Mouse (Mus musculus) limb, embryonic 15.5 days (tissue): ENCODE results near the gene Crtac1. TPM values are rescaled to one million over a fixed set of nuclear protein-coding genes. Genes with fewer than 3 reads are reported as not detected.
A peak's percentile ranks its signal among the peaks of the same experiment; 100 is the strongest.

Source experiments
- ATAC-seq: fragments of 200-750 bp; cut with Nextera tagmentation; 2 replicates; pipeline ENCODE4 v1.8.0; 2017; ENCODE audit warnings: low read depth, moderate TSS enrichment; ENCODE audit not compliant: insufficient number of reproducible peaks, low FRiP score, low TSS enrichment
- H3K27ac ChIP-seq: fragments of 300-500 bp; sonication (generic); 2 replicates; pipeline ENCODE4 v1.5.1; 2015; ENCODE audit warnings: moderate library complexity, mild to moderate bottlenecking, inconsistent platforms
- H3K27me3 ChIP-seq: fragments of 300-500 bp; sonication (generic); 2 replicates; pipeline ENCODE4 v1.6.1; 2015; ENCODE audit warnings: inconsistent platforms
- H3K36me3 ChIP-seq: fragments of 300-500 bp; sonication (generic); 2 replicates; pipeline ENCODE4 v1.6.1; 2015; ENCODE audit warnings: inconsistent platforms
- H3K4me1 ChIP-seq: fragments of 300-500 bp; sonication (generic); 2 replicates; pipeline ENCODE4 v1.6.1; 2015; ENCODE audit warnings: inconsistent platforms
- H3K4me2 ChIP-seq: fragments of 300-500 bp; sonication (generic); 2 replicates; pipeline ENCODE4 v1.6.1; 2015; ENCODE audit warnings: mild to moderate bottlenecking, inconsistent platforms
- H3K4me3 ChIP-seq: fragments of 300-500 bp; sonication (generic); 2 replicates; pipeline ENCODE4 v1.5.1; 2015; ENCODE audit warnings: mild to moderate bottlenecking, inconsistent platforms
- H3K9ac ChIP-seq: fragments of 300-500 bp; sonication (generic); 2 replicates; pipeline ENCODE4 v1.6.1; 2015; ENCODE audit warnings: inconsistent platforms
- H3K9me3 ChIP-seq: fragments of 300-500 bp; sonication (generic); 2 replicates; pipeline ENCODE4 v1.6.1; 2016; ENCODE audit warnings: inconsistent platforms
- WGBS: fragments of 180-500 bp; shearing (Covaris S2); methylation state at CpG from one replicate; pipeline ENCODE4 v1.1.7; 2015; 5-methylcytosine and 5-hydroxymethylcytosine counted together
- polyA plus RNA-seq: library from polyadenylated mRNA; unstranded; fragments of >200 nt; fragmentation: Nextera tagmentation; extraction: Ambion mirVana; gene quantifications from 2 replicates; pipeline ENCODE4 v1.2.1, GENCODE M21; 2015

Crtac1 gene
- polyA plus RNA-seq, 1 experiment from 2014 or later: 3.5 TPM

DNA sequence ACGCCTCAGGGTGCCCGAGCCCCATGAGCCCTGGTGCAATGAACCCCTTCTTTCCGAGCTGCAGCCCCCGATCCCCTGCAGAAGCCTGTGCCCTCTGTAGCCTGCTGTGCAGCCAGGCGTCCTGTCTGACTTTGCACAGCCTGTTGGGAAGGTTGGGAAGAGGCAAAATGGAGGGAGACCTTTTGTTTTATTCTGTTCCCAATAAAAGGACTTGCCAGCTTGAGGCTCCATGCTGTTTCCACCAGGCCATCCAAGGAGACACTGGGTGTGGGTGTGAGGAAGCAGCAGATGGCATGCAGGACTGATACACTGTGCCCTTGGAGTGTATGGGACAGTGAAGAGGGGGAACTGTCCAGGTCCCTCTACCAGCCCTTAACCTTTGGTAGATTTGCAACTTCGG, 161.5 kb downstream of the Crtac1 start:
- WGBS: 55% methylated on average over 6 of the region's 6 CpGs
- Histone ChIP-seq H3K4me3 (no peak overlapping the region), H3K9me3 (no peaks in the 10 kb centered on the region), H3K36me3 (no peaks in the 10 kb centered on the region), H3K27me3 (peaks cover 27% of the 10 kb centered on the region), H3K9ac (no peak overlapping the region), H3K4me2 (no peak overlapping the region), H3K27ac (no peak overlapping the region), H3K4me1 (peaks cover 5% of the 10 kb centered on the region)
- ATAC-seq: no peak

DNA sequence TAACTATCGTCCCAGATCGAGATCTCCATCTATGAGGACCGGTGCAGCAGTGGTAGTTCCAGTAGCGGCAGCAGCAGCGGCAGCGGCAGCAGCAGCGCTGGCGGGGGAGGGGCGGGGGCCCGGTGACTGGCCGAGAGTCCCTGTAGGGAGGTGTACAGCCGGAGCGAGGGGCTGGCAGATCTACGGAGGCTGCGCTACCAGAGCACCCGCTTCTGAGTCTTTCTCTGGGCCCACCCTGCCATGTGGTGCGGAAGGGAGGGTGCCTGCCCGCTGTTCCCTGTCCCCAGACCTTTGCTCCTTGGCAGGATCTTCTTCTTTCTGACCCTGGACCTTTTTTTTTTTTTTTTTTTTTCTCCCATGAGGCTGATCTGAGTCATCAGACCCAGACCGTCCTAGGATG, 163.2 kb downstream of the Crtac1 start:
- H3K27ac ChIP-seq: no peak overlapping the region
- H3K9ac ChIP-seq: no peak overlapping the region
- no peaks in the 10 kb centered on the region for H3K36me3 ChIP-seq
- H3K4me3 ChIP-seq: no peak overlapping the region
- no peak for ATAC-seq
- peaks cover 5% of the 10 kb centered on the region for H3K4me1 ChIP-seq
- H3K9me3 ChIP-seq: no peaks in the 10 kb centered on the region
- WGBS: under 1% methylated on average over 19 of the region's 19 CpGs
- H3K27me3 ChIP-seq: peaks cover 27% of the 10 kb centered on the region
- peak overlapping the region; percentile 34 for H3K4me2 ChIP-seq

- Histone ChIP-seq H3K9me3 (no peaks in the 10 kb centered on the region), H3K4me2 (no peak overlapping the region), H3K4me1 (peaks cover 5% of the 10 kb centered on the region), H3K27me3 (peaks cover 4% of the 10 kb centered on the region; the same call in 1 of the 2 replicates), H3K4me3 (no peak overlapping the region), H3K27ac (no peak overlapping the region), H3K36me3 (no peaks in the 10 kb centered on the region), H3K9ac (no peak overlapping the region)
- no peak for ATAC-seq
- 37% methylated on average over 3 of the region's 3 CpGs for WGBS
These were observed 168.1 kb downstream of the Crtac1 start for GRCm38 (mm10) chr19:42263524-42263923.

DNA sequence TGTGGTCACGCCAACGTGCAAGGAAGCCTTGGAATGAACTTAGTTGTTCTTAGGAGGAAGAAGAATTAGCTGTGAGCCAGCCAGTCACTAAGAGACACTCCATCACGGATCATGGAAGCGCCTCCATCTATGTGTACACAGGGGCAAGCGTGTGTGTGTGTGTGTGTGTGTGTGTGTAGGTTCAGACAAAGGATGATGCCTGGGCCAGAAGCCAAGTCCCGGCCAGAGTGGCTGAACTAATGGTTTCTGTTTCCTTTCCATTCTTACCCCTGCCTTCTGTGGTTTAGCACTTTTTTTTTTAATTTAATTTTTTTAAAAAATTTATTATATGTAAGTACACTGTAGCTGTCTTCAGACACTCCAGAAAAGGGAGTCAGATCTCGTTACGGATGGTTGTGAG, 171.1 kb downstream of the Crtac1 start:
- Histone ChIP-seq H3K36me3 (no peaks in the 10 kb centered on the region), H3K9ac (no peak overlapping the region), H3K27ac (no peak overlapping the region), H3K4me3 (no peak overlapping the region), H3K27me3 (peaks cover 8% of the 10 kb centered on the region), H3K4me2 (no peak overlapping the region), H3K4me1 (peaks cover 5% of the 10 kb centered on the region), H3K9me3 (no peaks in the 10 kb centered on the region)
- ATAC-seq: no peak
- WGBS: 77% methylated on average over 8 of the region's 8 CpGs

DNA sequence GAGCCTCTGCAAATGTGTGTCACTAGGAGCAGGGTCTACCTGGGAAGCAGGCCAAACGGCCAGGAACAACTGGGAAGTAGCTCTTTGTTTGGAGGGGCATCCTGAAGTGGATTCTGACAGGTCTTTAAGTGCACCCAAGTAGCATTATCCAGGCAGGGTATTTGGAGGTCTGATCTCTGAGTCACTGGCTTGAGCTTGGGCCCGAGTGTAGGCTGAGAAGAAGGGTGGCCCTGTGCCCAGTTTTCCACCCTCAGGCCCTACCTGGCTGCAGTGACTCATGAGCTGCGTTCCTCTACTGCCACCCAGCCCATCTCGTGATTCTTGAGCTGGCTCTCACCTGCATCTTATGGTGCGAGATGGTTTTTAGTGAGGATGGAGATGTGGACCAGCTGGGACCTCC, 173.0 kb downstream of the Crtac1 start:
- H3K36me3 ChIP-seq: no peaks in the 10 kb centered on the region
- H3K4me2 ChIP-seq: no peak overlapping the region
- peaks cover 8% of the 10 kb centered on the region for H3K4me1 ChIP-seq
- H3K9me3 ChIP-seq: no peaks in the 10 kb centered on the region
- no peak overlapping the region for H3K27ac ChIP-seq
- peaks cover 25% of the 10 kb centered on the region for H3K27me3 ChIP-seq
- H3K4me3 ChIP-seq: no peak overlapping the region
- WGBS: 62% methylated on average over 5 of the region's 5 CpGs
- H3K9ac ChIP-seq: no peak overlapping the region
- ATAC-seq: no peak

DNA sequence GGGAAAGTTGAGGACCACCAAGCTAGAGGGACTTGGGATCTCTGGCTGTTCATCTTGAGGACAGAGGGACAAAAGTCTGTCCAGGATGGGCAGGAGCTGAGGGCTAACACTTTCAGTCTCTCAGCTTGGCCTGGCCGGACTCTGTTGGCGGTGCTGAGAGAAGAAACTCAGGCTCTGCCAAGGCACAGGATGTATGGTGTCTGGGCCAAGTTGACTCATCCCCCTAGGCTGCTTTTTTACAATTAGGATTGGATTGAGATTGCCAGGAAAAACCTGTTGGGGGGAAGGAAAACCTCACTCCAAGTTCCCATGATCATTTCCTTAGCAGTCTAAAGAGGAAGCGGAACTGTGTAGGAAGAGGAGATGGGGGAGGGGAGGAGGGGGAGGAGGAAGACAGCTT, 173.6 kb downstream of the Crtac1 start:
- Histone ChIP-seq H3K27me3 (peaks cover 31% of the 10 kb centered on the region), H3K9me3 (no peaks in the 10 kb centered on the region), H3K27ac (no peak overlapping the region), H3K9ac (no peak overlapping the region), H3K4me3 (no peak overlapping the region), H3K36me3 (no peaks in the 10 kb centered on the region), H3K4me1 (peaks cover 8% of the 10 kb centered on the region), H3K4me2 (no peak overlapping the region)
- no peak for ATAC-seq
- 76% methylated on average over 3 of the region's 3 CpGs for WGBS

- H3K36me3 ChIP-seq: no peaks in the 10 kb centered on the region
- ATAC-seq: no peak
- H3K27ac ChIP-seq: no peak overlapping the region
- H3K27me3 ChIP-seq: peaks cover 33% of the 10 kb centered on the region
- 82% methylated on average over 12 of the region's 12 CpGs for WGBS
- H3K4me1 ChIP-seq: peaks cover 8% of the 10 kb centered on the region
- no peak overlapping the region for H3K9ac ChIP-seq
- no peak overlapping the region for H3K4me3 ChIP-seq
- no peak overlapping the region for H3K4me2 ChIP-seq
- no peaks in the 10 kb centered on the region for H3K9me3 ChIP-seq
These were observed 174.3 kb downstream of the Crtac1 start for GRCm38 (mm10) chr19:42257241-42257635.

GRCm38 (mm10) chr19:42256611-42257240, 174.9 kb downstream of the Crtac1 start:
- H3K4me3 ChIP-seq: no peak overlapping the region
- peaks cover 8% of the 10 kb centered on the region for H3K4me1 ChIP-seq
- H3K4me2 ChIP-seq: no peak overlapping the region
- no peaks in the 10 kb centered on the region for H3K36me3 ChIP-seq
- no peak overlapping the region for H3K9ac ChIP-seq
- H3K27me3 ChIP-seq: peaks cover 33% of the 10 kb centered on the region
- WGBS: 85% methylated on average over 12 of the region's 12 CpGs
- ATAC-seq: no peak
- H3K9me3 ChIP-seq: no peaks in the 10 kb centered on the region
- H3K27ac ChIP-seq: no peak overlapping the region

DNA sequence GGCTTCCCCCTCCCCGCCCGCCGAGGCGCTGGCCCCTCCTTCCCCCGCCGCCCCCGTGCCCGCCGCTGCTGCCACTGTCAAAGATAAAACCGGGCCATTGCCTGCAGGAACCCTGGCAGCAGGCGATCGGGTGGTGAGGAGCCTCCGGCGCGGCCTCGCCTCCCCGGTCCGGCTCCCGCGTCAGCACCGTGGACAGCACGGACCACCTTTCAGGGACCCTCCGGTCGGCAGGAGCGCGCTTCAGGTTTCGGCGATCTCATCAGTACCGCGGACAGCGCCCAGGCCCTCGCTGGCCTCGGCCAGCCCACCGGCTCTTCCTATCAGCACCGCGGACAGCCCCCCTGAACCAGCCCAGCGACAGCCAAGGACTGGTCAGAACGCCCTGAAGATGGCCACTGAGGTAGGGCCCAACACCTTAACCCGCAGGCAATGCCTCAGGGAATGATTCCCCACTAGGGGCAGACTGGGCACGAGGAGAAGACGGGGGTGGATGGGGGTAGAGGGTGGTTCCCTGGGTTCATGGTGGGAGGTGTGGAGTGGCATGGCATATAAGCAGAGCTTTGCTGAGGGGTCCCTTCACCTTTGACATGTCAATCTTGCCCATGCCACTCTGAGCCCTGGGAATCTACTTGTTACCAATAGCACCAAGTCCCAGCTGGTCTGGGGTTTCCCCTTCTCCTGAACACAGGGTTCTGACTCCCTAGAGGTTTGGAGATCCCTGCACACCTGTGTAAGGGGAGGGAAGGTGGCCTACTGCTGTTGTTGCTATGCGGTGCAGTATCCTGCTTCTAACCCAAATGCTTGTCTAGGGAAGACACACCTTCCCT, 175.6 kb downstream of the Crtac1 start:
- no peaks in the 10 kb centered on the region for H3K36me3 ChIP-seq
- peak overlapping the region; percentile 55 for H3K4me2 ChIP-seq
- peak; percentile 85 for ATAC-seq
- no peak overlapping the region for H3K9ac ChIP-seq
- 3% methylated on average over 39 of the region's 42 CpGs for WGBS
- no peaks in the 10 kb centered on the region for H3K9me3 ChIP-seq
- peaks cover 33% of the 10 kb centered on the region for H3K27me3 ChIP-seq
- H3K27ac ChIP-seq: no peak overlapping the region
- peaks cover 8% of the 10 kb centered on the region for H3K4me1 ChIP-seq
- peak overlapping the region; percentile 31 for H3K4me3 ChIP-seq

GRCm38 (mm10) chr19:42255438-42255783, 176.2 kb downstream of the Crtac1 start:
- WGBS: 0% methylated on average over 8 of the region's 23 CpGs
- H3K36me3 ChIP-seq: no peaks in the 10 kb centered on the region
- H3K27ac ChIP-seq: no peak overlapping the region
- H3K9me3 ChIP-seq: no peaks in the 10 kb centered on the region
- H3K4me2 ChIP-seq: peak overlapping the region; percentile 55
- peak overlapping the region; percentile 31 for H3K4me3 ChIP-seq
- H3K4me1 ChIP-seq: peaks cover 8% of the 10 kb centered on the region
- no peak overlapping the region for H3K9ac ChIP-seq
- peaks cover 33% of the 10 kb centered on the region for H3K27me3 ChIP-seq
- ATAC-seq: no peak

DNA sequence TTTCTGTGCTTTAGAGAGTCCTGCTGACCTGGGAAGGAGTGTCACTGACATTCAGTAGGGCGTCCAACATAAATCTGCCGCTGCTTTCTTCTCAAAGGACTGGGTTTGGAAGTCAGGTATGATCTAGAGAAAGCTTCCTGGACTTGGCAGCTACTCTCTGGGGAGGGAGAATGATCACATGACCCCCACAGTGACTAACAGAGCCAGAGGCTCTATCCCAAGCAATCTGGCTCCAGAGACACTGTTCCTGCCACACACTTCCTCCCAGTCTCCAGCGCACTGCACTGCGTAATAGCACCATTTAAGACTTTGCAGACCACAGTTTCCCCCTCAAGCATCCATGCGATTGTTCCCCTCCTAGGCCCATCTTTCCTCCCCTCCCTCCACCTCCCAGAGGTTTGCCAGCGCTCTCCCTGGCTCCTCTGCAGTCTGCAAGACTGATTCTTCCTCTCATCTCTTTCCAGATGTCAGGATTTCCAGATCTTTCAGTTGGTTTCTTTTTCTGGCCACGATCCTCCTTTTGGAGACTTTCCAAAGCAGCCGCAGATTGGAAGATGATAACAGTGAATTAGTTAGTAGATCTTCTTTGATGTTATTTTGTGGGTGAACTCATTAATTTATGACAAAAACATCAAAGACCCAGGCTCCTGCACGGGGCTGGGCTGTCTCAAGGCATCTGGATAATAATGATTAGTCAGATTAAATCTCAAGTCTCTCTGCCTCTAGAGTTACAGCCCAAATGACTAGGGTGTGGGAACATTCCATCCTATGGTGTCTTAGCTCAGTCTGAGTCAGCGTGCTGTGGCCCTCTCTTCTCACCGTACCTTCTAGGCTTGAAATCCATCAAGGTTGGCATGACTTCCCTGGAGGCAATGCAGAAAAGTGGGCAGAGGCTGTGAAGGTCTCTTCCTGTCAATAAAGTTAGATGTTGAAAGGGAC, 181.3 kb downstream of the Crtac1 start:
- no peak overlapping the region for H3K9ac ChIP-seq
- no peak for ATAC-seq
- H3K27ac ChIP-seq: 0 out of 2 replicates have a peak overlapping the region, but pooled peaks have one; percentile 3
- 48% methylated on average over 11 of the region's 11 CpGs for whole genome bisulfite sequencing
- no peak overlapping the region for H3K4me3 ChIP-seq
- no peaks in the 10 kb centered on the region for H3K9me3 ChIP-seq
- peaks cover 29% of the 10 kb centered on the region for H3K27me3 ChIP-seq
- no peak overlapping the region for H3K4me2 ChIP-seq
- H3K4me1 ChIP-seq: peaks cover under 1% of the 10 kb centered on the region; the same call in 1 of the 2 replicates
- H3K36me3 ChIP-seq: no peaks in the 10 kb centered on the region
